Mouse (Mus musculus): ENCODE results near the gene Anks1. TPM values are rescaled to one million over a fixed set of nuclear protein-coding genes. Genes with fewer than 3 reads are reported as not detected.

The Anks1 gene
- polyA plus RNA-seq, 1 experiment, result 28.9 TPM

DNA sequence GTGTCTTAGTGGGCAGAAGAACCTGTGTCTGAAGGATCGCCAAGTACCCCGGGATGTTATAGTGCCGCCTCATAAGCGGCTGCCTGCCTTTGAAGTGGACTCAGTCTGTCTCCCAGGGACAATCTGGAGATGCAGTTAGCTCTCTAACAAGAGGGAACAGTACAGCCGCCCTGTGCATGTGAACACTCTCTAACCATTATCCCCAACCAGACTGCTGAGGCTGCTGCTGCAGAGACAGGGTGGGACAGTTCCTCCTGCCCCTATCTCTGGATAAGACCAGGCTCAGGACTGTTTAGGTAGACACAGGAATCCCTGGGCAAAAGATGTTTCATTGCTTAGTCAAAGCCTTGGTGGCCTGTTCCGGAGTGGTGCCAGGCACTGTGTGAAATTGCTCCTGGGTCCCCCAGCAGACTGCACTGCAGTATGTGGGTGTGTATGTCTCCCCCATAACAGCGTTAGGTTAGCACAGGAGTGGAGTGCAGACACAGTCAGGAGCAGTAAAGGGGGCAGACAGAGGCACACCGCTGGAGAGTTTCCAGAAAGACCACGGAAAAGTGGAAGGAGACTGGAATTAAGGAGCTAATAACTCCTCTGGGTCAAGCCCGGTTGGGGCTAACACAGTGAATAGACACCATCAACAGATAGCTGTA is 100.1 kb downstream of the Anks1 start:
- peaks cover 9% of the 10 kb centered on the region for H3K4me1 ChIP-seq (ENCODE audit: control insufficient read depth, insufficient read depth, low read length)
- TF ChIP-seq CTCF (IDR thresholded peaks at IDR 0.05; ENCODE audit: control insufficient read depth, insufficient read depth, low read length) (no peak), POLR2A (IDR thresholded peaks at IDR 0.05; ENCODE audit: borderline replicate concordance, control insufficient read depth, low read depth, low read length) (no peak)
- H3K27ac ChIP-seq (ENCODE audit: control insufficient read depth, insufficient read depth, low read depth, low read length, poor library complexity), result no peak overlapping the region
- WGBS, result 7% methylated on average over 10 of the region's 10 CpGs
- peak overlapping the region; percentile 41 for H3K4me3 ChIP-seq (replicated peaks; ENCODE audit: control insufficient read depth, low read depth, low read length)

DNA sequence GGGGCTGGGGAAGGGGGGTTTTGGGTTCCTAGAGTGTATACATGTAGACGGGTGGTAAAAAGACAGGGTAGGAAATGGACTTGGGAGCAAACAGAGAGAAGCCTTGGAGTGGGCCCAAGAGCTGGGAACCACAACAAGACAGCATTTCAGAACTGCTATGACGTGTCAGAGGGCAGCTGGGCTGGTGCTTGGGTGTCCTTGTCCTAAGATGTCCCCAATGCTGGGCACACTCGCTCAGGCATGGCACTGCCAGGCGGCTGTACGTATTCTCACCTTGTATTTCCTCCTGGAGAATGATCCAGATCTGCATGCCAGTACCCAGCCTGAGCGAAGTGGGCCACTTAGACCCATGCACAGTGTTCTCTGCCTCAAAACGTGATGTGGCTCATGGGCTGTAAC is 100.6 kb downstream of the Anks1 start:
- H3K27ac ChIP-seq (ENCODE audit: control insufficient read depth, insufficient read depth, low read depth, low read length, poor library complexity), result no peak overlapping the region
- 18% methylated on average over 7 of the region's 7 CpGs for WGBS
- H3K4me1 ChIP-seq (ENCODE audit: control insufficient read depth, insufficient read depth, low read length), result peaks cover 10% of the 10 kb centered on the region
- peak overlapping the region; percentile 16 for H3K4me3 ChIP-seq (replicated peaks; ENCODE audit: control insufficient read depth, low read depth, low read length)
- TF ChIP-seq CTCF (IDR thresholded peaks at IDR 0.05; ENCODE audit: control insufficient read depth, insufficient read depth, low read length), result no peak
- TF ChIP-seq POLR2A (IDR thresholded peaks at IDR 0.05; ENCODE audit: borderline replicate concordance, control insufficient read depth, low read depth, low read length), result no peak

- TF ChIP-seq POLR2A (IDR thresholded peaks at IDR 0.05; ENCODE audit: borderline replicate concordance, control insufficient read depth, low read depth, low read length), result no peak
- no peak for TF ChIP-seq CTCF (IDR thresholded peaks at IDR 0.05; ENCODE audit: control insufficient read depth, insufficient read depth, low read length)
- Histone ChIP-seq H3K4me3 (replicated peaks; ENCODE audit: control insufficient read depth, low read depth, low read length) (no peak overlapping the region), H3K27ac (ENCODE audit: control insufficient read depth, insufficient read depth, low read depth, low read length, poor library complexity) (no peak overlapping the region), H3K4me1 (ENCODE audit: control insufficient read depth, insufficient read depth, low read length) (peaks cover 13% of the 10 kb centered on the region)
- WGBS, result 30% methylated on average over 2 of the region's 2 CpGs
Observed at GRCm38 (mm10) chr17:28010925-28011324, 101.8 kb downstream of the Anks1 start.

GRCm38 (mm10) chr17:28012851-28013250 is 103.7 kb downstream of the Anks1 start:
- Histone ChIP-seq H3K4me3 (replicated peaks; ENCODE audit: control insufficient read depth, low read depth, low read length) (no peak overlapping the region), H3K4me1 (ENCODE audit: control insufficient read depth, insufficient read depth, low read length) (peaks cover 16% of the 10 kb centered on the region), H3K27ac (ENCODE audit: control insufficient read depth, insufficient read depth, low read depth, low read length, poor library complexity) (peak overlapping the region; percentile 54; the same call in 1 of the 2 replicates)
- 11% methylated on average over 6 of the region's 6 CpGs for WGBS
- TF ChIP-seq CTCF (IDR thresholded peaks at IDR 0.05; ENCODE audit: control insufficient read depth, insufficient read depth, low read length) (no peak), POLR2A (IDR thresholded peaks at IDR 0.05; ENCODE audit: borderline replicate concordance, control insufficient read depth, low read depth, low read length) (no peak)

DNA sequence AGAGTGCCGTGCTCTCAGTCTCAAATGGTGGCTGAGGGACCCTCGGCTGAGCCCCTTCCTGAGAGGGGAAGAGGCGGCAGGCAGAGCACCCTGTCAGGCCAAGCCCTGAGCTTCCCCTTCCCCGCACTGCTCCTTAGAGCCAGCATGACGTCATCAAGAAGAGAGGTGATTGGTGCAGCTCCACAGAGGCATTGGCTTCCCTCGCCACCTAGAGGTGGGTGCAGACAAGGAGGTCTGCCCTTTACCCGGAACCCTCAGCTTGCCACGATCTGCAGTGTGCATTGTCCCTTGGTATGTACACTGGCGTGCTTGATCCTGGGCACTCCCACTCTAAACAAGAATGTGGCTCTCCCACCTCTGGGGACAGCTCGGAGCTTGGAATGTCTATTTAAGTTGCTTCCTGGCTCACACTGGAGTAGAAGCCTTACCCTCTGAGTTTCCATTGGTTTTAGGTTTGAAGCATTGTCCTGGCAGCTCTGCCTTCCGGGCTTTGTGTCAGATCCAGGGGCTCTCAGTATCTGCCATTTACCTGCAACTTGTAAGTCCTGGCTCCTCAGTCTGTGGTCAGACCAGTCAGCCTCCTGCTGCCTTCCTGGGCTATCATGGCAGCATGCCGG is 104.3 kb downstream of the Anks1 start:
- WGBS, result 9% methylated on average over 12 of the region's 12 CpGs
- Histone ChIP-seq H3K27ac (ENCODE audit: control insufficient read depth, insufficient read depth, low read depth, low read length, poor library complexity) (peak overlapping the region; percentile 54), H3K4me1 (ENCODE audit: control insufficient read depth, insufficient read depth, low read length) (peaks cover 17% of the 10 kb centered on the region)

DNA sequence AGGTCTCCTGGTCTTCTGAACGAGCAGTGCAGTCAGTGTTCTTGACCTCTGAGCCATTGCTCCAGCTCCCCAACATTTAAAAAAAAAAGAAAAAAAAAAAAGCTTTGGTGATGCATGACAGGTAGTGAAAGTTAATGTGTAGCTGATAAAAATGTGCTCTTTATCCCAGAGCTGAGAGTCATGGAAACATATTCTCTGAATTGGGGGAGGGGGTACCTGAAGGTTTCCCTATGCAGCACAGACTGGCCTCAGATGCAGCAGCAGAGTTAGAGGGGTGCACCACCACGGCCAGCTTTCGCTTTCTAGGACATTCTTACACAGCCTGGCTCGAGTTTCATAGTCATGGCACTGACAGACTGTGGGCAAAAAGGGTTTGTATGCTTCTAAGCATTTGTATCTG is 105.3 kb downstream of the Anks1 start:
- H3K27ac ChIP-seq (ENCODE audit: control insufficient read depth, insufficient read depth, low read depth, low read length, poor library complexity), result peak overlapping the region; percentile 42; the same call in 1 of the 2 replicates
- TF ChIP-seq POLR2A (IDR thresholded peaks at IDR 0.05; ENCODE audit: borderline replicate concordance, control insufficient read depth, low read depth, low read length) (no peak), CTCF (IDR thresholded peaks at IDR 0.05; ENCODE audit: control insufficient read depth, insufficient read depth, low read length) (no peak)
- H3K4me1 ChIP-seq (ENCODE audit: control insufficient read depth, insufficient read depth, low read length), result peaks cover 18% of the 10 kb centered on the region
- 26% methylated on average over 4 of the region's 4 CpGs for WGBS
- no peak overlapping the region for H3K4me3 ChIP-seq (replicated peaks; ENCODE audit: control insufficient read depth, low read depth, low read length)

More for the DNA sequence above, 104.3 kb downstream of the Anks1 start:
- TF ChIP-seq POLR2A (IDR thresholded peaks at IDR 0.05; ENCODE audit: borderline replicate concordance, control insufficient read depth, low read depth, low read length) (0 out of 2 replicates have a peak, but pooled peaks have one; percentile 55), CTCF (IDR thresholded peaks at IDR 0.05; ENCODE audit: control insufficient read depth, insufficient read depth, low read length) (peak; percentile 81)
- H3K4me3 ChIP-seq (replicated peaks; ENCODE audit: control insufficient read depth, low read depth, low read length), result no peak overlapping the region

- Histone ChIP-seq H3K4me1 (ENCODE audit: control insufficient read depth, insufficient read depth, low read length) (peaks cover 16% of the 10 kb centered on the region), H3K27ac (ENCODE audit: control insufficient read depth, insufficient read depth, low read depth, low read length, poor library complexity) (peak overlapping the region; percentile 45), H3K4me3 (replicated peaks; ENCODE audit: control insufficient read depth, low read depth, low read length) (no peak overlapping the region)
- peak; percentile 48; the same call in 1 of the 2 replicates for TF ChIP-seq POLR2A (IDR thresholded peaks at IDR 0.05; ENCODE audit: borderline replicate concordance, control insufficient read depth, low read depth, low read length)
- no peak; the same call in 1 of the 2 replicates for TF ChIP-seq CTCF (IDR thresholded peaks at IDR 0.05; ENCODE audit: control insufficient read depth, insufficient read depth, low read length)
- WGBS, result 2% methylated on average over 17 of the region's 17 CpGs
Observed at GRCm38 (mm10) chr17:28015068-28015730, 106.1 kb downstream of the Anks1 start.
